Mouse (Mus musculus): Measurements from ENCODE around the gene Ppp2r2c. TPM values are rescaled to one million over a fixed set of nuclear protein-coding genes. Genes with fewer than 3 reads are reported as not detected.

Gene Ppp2r2c
- 2.9 and 5.2 TPM in 2 replicates for polyA plus RNA-seq (2012; rRNA removed)

DNA sequence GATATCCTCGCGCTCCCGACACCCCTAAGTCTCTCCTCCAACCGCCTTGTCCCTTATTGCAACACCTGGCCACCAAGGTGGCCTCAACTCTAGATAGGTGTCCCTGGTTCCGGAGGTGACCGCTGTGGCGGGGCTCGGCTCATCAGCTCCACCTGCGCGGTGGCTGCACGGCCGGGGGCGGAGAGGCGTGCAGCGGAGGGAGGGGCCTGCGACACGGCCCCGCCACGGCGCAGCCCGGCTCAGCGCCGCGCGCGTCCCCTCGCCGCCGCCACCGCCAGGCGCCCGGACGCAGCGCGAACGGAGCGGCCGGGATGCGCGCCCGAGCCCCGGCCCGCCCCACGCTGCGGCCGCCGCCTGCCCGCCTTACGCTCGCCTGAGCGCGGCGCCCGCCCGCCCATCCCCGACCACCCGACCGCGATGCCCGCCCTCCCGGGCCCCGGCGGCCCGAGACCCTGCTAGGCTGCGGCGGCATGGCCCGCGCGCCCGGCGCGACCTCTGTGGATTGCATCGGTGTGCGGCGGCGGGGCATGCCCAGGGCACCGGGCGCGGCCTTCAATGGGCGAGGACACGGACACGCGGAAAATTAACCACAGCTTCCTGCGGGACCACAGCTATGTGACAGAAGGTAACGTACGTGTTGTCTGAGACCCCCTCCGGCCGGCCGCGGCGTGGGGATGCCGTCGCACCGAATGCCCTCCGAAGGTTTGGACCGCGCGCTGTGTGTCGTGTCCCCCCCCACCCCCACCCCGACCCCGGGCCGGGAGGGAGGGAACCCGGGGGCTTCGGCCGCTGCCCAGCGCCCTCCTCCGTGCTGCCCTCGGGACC lies at the start of gene Ppp2r2c:
Ppp2r2c (plus strand) TSS at position 248 of the 825 bp plus-strand sequence.
- Histone ChIP-seq H3K4me3 (replicated peaks; ENCODE audit: extremely low read depth, low read depth, low read length) (no peak within 1 kb of the TSS), H3K4me1 (ENCODE audit: control insufficient read depth, insufficient read depth, low read length) (no peaks in the 10 kb centered on the region)
- WGBS, result 2% methylated on average over 89 of the region's 108 CpGs
- no peak for DNase-seq
- no peak for TF ChIP-seq CTCF (IDR thresholded peaks at IDR 0.05; ENCODE audit: insufficient read depth, low read length)
- no peak for TF ChIP-seq POLR2A (IDR thresholded peaks at IDR 0.05; ENCODE audit: borderline replicate concordance, extremely low read depth, low read depth, low read length)

DNA sequence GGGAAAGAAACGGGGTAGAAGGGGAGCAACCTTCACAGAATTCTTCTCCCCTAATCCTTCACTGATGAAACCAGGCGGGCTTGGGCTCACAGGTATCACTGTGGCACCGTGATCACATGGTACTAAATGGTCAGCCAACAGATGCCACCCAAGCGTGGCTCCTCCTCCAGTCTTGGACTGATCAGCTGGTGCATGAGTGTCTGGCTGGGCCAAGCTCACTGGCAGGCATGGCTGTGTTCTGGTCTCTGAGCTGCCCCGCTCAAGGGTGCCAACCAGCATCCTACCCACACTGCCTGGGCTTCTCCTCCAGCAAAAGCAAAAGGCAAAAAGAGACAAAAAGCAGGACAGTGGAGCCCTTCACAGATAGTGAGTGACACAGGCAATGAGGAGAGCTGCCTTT lies 48.6 kb upstream of the Ppp2r2c start:
- no peak for TF ChIP-seq POLR2A (IDR thresholded peaks at IDR 0.05; ENCODE audit: borderline replicate concordance, extremely low read depth, low read depth, low read length)
- no peak for TF ChIP-seq CTCF (IDR thresholded peaks at IDR 0.05; ENCODE audit: insufficient read depth, low read length)
- no peak for DNase-seq
- 90% methylated on average over 5 of the region's 5 CpGs for WGBS
- Histone ChIP-seq H3K4me3 (replicated peaks; ENCODE audit: extremely low read depth, low read depth, low read length) (no peak overlapping the region), H3K4me1 (ENCODE audit: control insufficient read depth, insufficient read depth, low read length) (no peaks in the 10 kb centered on the region)

DNA sequence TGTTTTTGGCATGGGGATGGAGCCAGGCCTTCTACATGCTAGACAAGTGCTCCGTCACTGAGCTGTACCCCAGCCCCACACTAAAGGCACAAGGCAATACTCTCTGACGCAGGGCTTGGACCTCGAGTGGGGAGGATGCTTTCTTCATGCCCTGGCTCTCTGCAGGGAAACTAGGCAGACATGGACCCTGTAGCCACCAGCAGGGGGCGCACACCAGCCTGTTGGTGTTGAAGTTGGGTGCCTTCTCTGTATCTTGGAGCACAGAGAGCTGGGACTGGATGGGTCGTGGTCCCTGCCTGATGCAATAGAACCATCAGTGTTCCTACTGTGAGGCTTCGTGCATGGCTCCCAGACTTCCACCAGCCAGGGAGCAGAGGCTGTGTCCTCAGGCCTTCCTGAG lies 48.2 kb upstream of the Ppp2r2c start:
- H3K4me3 ChIP-seq (replicated peaks; ENCODE audit: extremely low read depth, low read depth, low read length), result no peak overlapping the region
- peak; percentile 37 for DNase-seq
- no peaks in the 10 kb centered on the region for H3K4me1 ChIP-seq (ENCODE audit: control insufficient read depth, insufficient read depth, low read length)
- TF ChIP-seq POLR2A (IDR thresholded peaks at IDR 0.05; ENCODE audit: borderline replicate concordance, extremely low read depth, low read depth, low read length), result no peak
- peak; percentile 77 for TF ChIP-seq CTCF (IDR thresholded peaks at IDR 0.05; ENCODE audit: insufficient read depth, low read length)
- 46% methylated on average over 6 of the region's 6 CpGs for WGBS

DNA sequence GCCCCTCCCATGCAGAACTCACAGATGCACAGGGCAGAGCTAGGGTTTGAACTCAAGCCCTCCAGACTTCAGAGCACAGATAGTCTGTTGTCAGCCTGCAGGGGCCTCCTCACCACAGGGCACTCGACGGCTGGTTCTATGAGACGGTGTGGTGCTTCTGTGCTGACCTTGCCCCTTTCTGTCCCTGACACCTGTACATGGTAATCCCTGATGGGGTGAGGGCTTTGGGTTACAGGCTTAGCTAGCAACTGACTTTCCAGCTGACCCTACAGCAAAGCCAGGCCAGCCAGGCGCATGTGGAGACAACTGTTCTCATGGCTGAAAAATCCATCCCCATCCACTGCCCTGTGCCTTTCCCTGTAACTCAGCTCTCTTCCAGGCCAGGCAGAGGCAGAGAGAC lies 45.4 kb upstream of the Ppp2r2c start:
- 90% methylated on average over 4 of the region's 4 CpGs for WGBS
- Histone ChIP-seq H3K4me3 (replicated peaks; ENCODE audit: extremely low read depth, low read depth, low read length) (no peak overlapping the region), H3K4me1 (ENCODE audit: control insufficient read depth, insufficient read depth, low read length) (no peaks in the 10 kb centered on the region)
- no peak for DNase-seq
- TF ChIP-seq CTCF (IDR thresholded peaks at IDR 0.05; ENCODE audit: insufficient read depth, low read length) (no peak), POLR2A (IDR thresholded peaks at IDR 0.05; ENCODE audit: borderline replicate concordance, extremely low read depth, low read depth, low read length) (no peak)

DNA sequence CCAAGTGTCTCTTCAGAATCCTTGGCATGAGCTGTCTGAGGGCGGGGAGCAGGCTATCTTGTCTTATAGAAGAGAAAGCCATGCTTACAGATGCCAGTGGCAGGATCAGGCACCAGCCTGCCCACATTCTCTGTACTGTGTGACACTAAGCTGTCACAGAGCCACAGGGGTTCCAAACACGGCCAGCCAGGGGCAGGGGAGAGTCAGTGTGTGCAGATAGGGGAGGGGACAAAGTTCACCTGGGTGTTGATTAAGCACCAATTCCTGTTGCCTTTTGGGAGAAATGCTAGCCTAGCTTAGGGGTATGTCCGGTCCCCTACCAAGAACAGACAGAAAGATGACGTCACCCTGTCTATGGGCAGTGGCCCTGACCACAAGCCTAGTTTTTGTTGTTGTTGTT lies 39.2 kb upstream of the Ppp2r2c start:
- DNase-seq, result no peak
- no peak overlapping the region for H3K4me3 ChIP-seq (replicated peaks; ENCODE audit: extremely low read depth, low read depth, low read length)
- TF ChIP-seq CTCF (IDR thresholded peaks at IDR 0.05; ENCODE audit: insufficient read depth, low read length) (no peak), POLR2A (IDR thresholded peaks at IDR 0.05; ENCODE audit: borderline replicate concordance, extremely low read depth, low read depth, low read length) (no peak)
- H3K4me1 ChIP-seq (ENCODE audit: control insufficient read depth, insufficient read depth, low read length), result no peaks in the 10 kb centered on the region
- WGBS, result 77% methylated on average over 4 of the region's 4 CpGs

DNA sequence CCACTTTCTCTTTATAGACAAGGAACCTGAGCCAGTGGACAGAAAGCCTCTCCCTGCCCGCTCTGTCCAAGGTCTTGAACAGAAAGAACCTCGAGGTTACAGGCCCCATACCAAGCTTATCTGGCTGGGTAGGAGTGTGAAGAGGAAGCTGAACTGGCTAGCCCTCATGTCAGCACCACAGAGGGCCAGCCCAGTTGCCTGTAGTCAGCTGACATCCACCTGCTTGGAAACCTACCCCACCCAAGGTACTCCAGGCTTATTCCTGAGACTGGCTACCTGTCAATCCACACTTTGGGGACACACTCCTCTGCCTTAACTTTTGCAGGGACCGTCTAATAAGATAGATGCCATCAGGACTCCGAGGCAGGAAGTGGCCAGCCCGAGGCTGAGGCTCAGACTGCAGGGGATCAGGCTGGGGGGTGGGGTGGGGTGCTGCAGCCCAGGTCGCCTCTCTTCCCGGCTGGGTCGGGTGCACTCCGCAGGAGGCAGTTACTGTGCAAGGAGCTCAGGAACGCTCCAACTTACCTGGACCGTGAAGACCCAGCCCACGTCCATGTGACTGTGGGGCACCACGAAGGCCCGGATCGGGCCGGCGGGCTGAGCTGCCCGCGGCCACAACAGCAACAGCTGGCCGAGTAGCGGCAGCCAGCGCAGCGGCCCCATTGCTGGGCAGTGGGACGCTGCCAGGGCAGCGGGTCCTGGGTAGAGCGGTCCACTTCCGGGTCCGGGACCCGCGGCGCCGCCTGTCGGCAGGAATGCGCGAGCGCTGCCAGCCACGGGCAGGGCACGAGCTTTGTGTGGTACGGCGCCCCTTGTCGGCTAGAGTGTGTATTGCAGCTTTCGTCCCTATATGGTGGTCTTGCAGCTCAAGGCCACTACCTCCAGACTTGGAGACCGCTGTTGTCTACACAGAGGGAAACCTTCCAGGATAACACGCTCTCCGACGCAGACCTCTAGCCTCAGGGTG lies 38.1 kb upstream of the Ppp2r2c start, which contains the start of gene Man2b2:
Man2b2 (minus strand) TSS at position 741 of the 967 bp plus-strand sequence.
- H3K4me1 ChIP-seq (ENCODE audit: control insufficient read depth, insufficient read depth, low read length), result no peaks in the 10 kb centered on the region
- peak; percentile 93 for DNase-seq
- WGBS, result 2% methylated on average over 46 of the region's 46 CpGs
- TF ChIP-seq POLR2A (IDR thresholded peaks at IDR 0.05; ENCODE audit: borderline replicate concordance, extremely low read depth, low read depth, low read length), result peak; percentile 50
- peak; percentile 90 for TF ChIP-seq CTCF (IDR thresholded peaks at IDR 0.05; ENCODE audit: insufficient read depth, low read length)
- H3K4me3 ChIP-seq (replicated peaks; ENCODE audit: extremely low read depth, low read depth, low read length), result peak within 1 kb of the TSS; percentile 63

DNA sequence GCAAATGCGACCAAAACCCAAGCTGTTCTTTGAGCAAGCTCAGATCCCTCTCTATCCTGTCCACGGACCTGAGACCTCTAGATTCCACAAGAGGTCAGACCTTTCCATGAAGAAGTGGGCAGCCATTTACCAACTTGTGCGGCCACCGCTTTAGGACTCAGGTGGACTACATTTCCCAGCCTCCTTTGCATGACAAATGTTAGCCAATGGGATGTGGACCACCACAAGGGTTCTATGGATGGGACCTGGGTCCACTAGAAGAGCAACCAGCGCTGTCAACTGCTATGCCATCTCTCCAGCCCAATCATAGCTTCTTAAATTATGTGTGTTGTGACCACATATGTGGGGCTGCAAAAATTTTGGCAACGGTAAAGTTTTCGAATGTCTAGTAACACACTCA lies 37.0 kb upstream of the Ppp2r2c start:
- DNase-seq, result no peak
- Histone ChIP-seq H3K4me3 (replicated peaks; ENCODE audit: extremely low read depth, low read depth, low read length) (no peak overlapping the region), H3K4me1 (ENCODE audit: control insufficient read depth, insufficient read depth, low read length) (no peaks in the 10 kb centered on the region)
- TF ChIP-seq CTCF (IDR thresholded peaks at IDR 0.05; ENCODE audit: insufficient read depth, low read length) (no peak), POLR2A (IDR thresholded peaks at IDR 0.05; ENCODE audit: borderline replicate concordance, extremely low read depth, low read depth, low read length) (no peak)
- WGBS, result 48% methylated on average over 7 of the region's 7 CpGs

DNA sequence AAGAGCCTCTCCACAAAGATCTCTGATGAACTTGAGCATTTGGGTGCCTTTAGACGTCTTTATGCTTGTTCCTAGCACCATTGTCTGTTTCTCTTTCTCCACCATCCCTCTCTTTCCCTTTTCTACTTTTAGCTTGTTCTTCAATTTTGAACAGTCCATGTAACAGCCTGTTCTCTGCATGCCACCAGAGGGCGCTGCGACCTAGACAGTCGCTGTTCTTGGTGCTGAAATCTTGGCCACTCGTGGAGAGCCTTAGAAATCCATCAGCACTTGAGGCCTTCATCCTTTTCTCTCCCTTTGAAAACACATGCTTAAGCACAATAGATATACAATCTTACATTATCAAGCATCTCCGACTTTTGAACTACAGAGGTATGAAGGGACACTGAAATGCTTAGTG lies 32.4 kb upstream of the Ppp2r2c start:
- TF ChIP-seq POLR2A (IDR thresholded peaks at IDR 0.05; ENCODE audit: borderline replicate concordance, extremely low read depth, low read depth, low read length) (no peak), CTCF (IDR thresholded peaks at IDR 0.05; ENCODE audit: insufficient read depth, low read length) (peak; percentile 98)
- WGBS, result 4% methylated on average over 6 of the region's 6 CpGs
- peak; percentile 56 for DNase-seq
- no peaks in the 10 kb centered on the region for H3K4me1 ChIP-seq (ENCODE audit: control insufficient read depth, insufficient read depth, low read length)
- no peak overlapping the region for H3K4me3 ChIP-seq (replicated peaks; ENCODE audit: extremely low read depth, low read depth, low read length)

DNA sequence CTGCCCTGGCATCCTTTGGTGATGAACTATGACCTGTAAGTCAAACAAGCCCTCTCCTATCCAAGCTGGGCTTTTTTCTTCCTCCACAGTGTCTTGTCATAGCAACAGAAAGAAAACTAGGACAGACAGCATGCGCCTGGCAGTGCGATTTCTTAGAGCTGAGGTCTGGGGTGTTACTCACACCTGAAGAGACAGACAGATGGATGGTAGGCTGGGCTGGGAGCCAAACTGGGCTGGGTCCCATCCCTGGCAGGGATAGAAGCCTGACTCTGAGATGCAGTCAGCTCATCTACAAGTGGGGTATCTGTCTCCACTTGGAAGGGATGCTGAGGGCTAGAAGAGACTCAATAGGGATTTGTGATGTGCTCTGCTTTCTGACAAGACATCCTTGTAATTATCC lies 29.3 kb upstream of the Ppp2r2c start:
- DNase-seq, result no peak
- TF ChIP-seq CTCF (IDR thresholded peaks at IDR 0.05; ENCODE audit: insufficient read depth, low read length) (no peak), POLR2A (IDR thresholded peaks at IDR 0.05; ENCODE audit: borderline replicate concordance, extremely low read depth, low read depth, low read length) (no peak)
- WGBS, result 80% methylated on average over 2 of the region's 2 CpGs
- Histone ChIP-seq H3K4me3 (replicated peaks; ENCODE audit: extremely low read depth, low read depth, low read length) (no peak overlapping the region), H3K4me1 (ENCODE audit: control insufficient read depth, insufficient read depth, low read length) (no peaks in the 10 kb centered on the region)

All from lung, adult 2 months (tissue).